Mouse (Mus musculus): ENCODE results near the gene Idh1.

DNA sequence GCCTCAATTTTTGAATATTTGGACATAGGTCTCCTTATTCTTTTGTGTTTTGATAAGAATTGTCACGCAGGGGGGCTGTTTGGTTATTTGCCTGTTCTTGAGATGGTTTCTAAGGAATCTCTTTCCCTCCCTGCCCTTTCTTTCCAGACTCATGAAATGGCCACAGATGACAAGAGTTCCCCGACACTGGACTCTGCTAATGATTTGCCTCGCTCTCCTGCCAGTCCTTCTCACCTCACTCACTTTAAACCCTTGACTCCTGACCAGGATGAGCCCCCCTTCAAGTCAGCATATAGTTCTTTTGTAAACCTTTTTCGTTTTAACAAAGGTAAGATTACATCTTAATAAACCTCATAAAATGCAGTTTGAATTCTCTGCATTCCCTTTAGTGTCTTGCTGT, 3.9 kb upstream of the Idh1 start:
- no peak for TF ChIP-seq POLR2A (IDR thresholded peaks at IDR 0.05; ENCODE audit: control insufficient read depth in 1 of 2, insufficient read depth in 1 of 2, low read depth in 1 of 2, low read length in 2 of 2, poor library complexity in 1 of 2)
- TF ChIP-seq GATA1 (IDR thresholded peaks at IDR 0.05; ENCODE audit: low read depth, low read length): no peak
- no peak for TF ChIP-seq TBP (IDR thresholded peaks at IDR 0.05; ENCODE audit: low read depth, low read length)
- TF ChIP-seq USF1 (IDR thresholded peaks at IDR 0.05; ENCODE audit: low read depth, low read length): no peak
- no peak for TF ChIP-seq CTCF (IDR thresholded peaks at IDR 0.05 in 2 of 3, conservative IDR thresholded peaks at IDR 0.05 in 1 of 3; ENCODE audit: control insufficient read depth in 1 of 3, insufficient read depth in 1 of 3, low read depth in 2 of 3, low read length in 3 of 3, poor library complexity in 1 of 3, severe bottlenecking in 1 of 3)
